Mouse (Mus musculus): ENCODE measurements around the gene Sugp2. TPM values are rescaled to one million over a fixed set of nuclear protein-coding genes. Genes with fewer than 3 reads are reported as not detected.

The Sugp2 gene
- total RNA-seq, 2 experiments from 2014 or later, result 160 to 169 TPM

DNA sequence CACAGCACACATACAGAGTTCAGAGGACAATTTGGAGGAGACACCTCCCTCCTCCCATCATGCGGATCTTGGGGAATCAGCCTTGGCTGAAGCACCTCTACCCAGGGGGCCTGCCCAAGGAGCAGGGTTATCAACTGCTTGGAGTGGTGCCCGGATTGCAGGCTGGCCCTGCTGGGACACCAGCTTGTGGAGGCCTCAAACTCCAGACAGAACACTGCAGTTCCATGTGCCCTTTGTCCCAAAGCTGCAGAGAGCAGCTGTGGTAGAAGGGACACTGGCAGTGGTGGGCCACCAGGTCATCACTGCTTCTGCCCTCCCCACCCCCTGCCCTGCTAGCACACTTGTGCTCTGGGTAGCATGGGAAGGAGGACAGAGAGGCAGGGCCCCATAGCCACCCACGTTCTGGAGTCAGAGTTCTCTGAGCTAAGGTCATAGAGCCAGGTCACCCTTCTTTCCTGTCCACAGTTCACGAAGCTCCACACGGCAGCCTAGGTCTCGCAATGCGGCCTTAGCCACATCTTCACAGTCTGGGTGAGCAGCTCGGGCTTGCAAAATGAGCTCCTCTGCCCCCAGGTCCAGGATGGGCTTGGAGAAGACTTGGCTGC, 13.7 kb upstream of the Sugp2 start:
- intact Hi-C loops (cut with DNase I), result loop anchor here (10.0 kb wide), 1 partner anchor 136 kb away; the partner anchor contains the start of gene Hapln4
- peak; percentile 68 for DNase-seq

DNA sequence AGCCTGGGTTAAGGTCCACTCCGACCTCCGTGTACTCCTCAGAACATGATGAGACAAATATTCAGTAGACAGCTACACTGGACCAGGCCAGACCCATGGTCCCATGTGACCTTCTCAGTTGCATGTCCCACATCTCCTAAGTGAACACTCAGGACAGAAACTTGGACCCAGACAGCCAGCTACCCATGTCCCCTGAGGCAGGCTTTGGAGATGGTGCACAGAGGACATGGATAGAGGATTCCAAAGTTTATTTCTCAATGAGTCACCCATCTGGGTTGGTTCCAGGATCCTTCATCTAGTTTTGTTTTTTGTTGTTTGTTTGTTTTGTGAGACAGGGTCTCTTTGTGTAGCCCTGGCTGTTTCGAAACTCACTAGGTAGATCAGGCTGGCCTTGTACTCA, 13.1 kb upstream of the Sugp2 start:
- intact Hi-C loops (cut with DNase I), result loop anchor here (10.0 kb wide), 1 partner anchor 136 kb away; the partner anchor contains the start of gene Hapln4
- DNase-seq, result no peak

GRCm38 (mm10) chr8:70222041-70222440, 12.0 kb upstream of the Sugp2 start:
- intact Hi-C loops (cut with DNase I), result loop anchor here (10.0 kb wide), 1 partner anchor 137 kb away; the partner anchor contains the start of gene Hapln4
- DNase-seq, result no peak

- intact Hi-C loops (cut with DNase I), result loop anchor here (10.0 kb wide), 1 partner anchor 139 kb away; the partner anchor contains the start of gene Hapln4
- peak; percentile 49 for DNase-seq
Observed at GRCm38 (mm10) chr8:70223341-70223740, 10.7 kb upstream of the Sugp2 start.

- intact Hi-C loops (cut with DNase I), result loop anchor here (10.0 kb wide), 1 partner anchor 143 kb away; the partner anchor contains the start of gene Hapln4
Observed at GRCm38 (mm10) chr8:70227997-70228396, 6.0 kb upstream of the Sugp2 start.

DNA sequence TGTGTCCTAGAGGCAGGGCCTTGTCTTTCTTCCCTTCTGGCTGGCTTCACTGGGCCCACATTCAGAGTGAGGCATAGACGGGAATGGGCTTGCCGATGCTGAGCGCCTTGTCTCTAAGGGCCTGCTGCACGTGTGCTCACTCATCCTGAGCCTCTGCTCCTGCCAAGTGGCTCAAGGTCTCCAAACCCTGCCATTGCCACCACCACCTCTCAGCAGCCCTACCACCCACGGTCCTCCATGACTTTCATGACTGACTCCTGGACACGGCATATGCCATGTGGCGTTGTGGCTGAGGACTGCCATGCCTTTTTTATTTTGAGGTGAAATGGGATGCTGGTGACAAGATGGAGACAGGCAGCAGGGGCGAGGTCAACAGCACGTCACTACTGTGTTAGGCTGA, 3.2 kb upstream of the Sugp2 start:
- no peak for DNase-seq
- intact Hi-C loops (cut with DNase I), result loop anchor here (10.0 kb wide), 1 partner anchor 316 kb away; no protein-coding TSS in a partner anchor

More at GRCm38 (mm10) chr8:70227997-70228396, 6.0 kb upstream of the Sugp2 start:
- peak; percentile 58 for DNase-seq

- intact Hi-C loops (cut with DNase I), result loop anchor here (10.0 kb wide), 1 partner anchor 319 kb away; no protein-coding TSS in a partner anchor
- no peak for DNase-seq
Observed at GRCm38 (mm10) chr8:70233606-70234005, 420 bp upstream of the Sugp2 start.

GRCm38 (mm10) chr8:70234781-70235128, 729 bp downstream of the Sugp2 start:
- no peak for DNase-seq
- intact Hi-C loops (cut with DNase I), result loop anchor here (10.0 kb wide), 1 partner anchor 320 kb away; no protein-coding TSS in a partner anchor

GRCm38 (mm10) chr8:70237842-70238241, 3.8 kb downstream of the Sugp2 start:
- intact Hi-C loops (cut with DNase I), result loop anchor here (10.0 kb wide), 1 partner anchor 323 kb away; no protein-coding TSS in a partner anchor

GRCm38 (mm10) chr8:70240642-70241041, 6.6 kb downstream of the Sugp2 start:
- no peak for DNase-seq
- intact Hi-C loops (cut with DNase I), result no loop called here

More at GRCm38 (mm10) chr8:70237842-70238241, 3.8 kb downstream of the Sugp2 start:
- no peak for DNase-seq

DNA sequence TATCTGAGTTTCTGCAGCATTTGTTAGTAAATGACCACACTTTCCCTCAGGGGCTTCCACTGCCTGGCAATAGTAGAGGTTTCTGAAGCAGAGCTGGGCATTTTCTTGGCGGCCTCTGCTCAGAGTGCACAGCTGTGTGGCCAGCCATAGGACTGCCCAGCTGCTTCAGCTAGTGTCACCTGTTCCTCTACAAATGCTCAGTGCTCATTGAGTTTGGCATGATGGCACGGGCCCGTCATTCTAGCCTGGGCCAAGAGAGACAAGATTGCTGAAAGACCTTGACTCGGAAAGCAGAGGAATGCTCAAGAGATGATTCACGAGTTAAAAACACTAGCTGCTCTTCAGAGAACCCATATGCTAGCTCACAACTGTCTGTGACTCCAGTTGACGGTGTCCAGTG, 12.6 kb downstream of the Sugp2 start:
- DNase-seq, result no peak
- intact Hi-C loops (cut with DNase I), result no loop called here

DNA sequence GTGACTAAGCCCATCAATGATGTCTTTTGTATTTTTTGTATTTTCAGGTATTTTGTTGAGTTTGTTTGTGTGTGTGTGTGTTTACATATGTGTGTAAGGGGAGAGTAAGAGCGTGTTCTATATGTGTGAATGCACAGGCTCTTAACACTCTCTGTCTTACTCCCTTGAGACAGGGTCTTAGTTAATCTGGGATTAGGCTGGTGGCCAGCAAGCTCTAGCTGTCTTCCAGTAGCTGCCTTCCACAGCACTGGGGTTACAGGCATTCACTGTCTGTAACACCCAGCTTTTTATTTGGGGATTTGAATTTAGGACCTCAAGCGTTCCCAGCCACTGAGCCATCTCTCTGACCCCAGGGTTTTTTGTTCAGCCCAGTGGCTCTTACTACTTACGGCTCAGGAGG, 13.8 kb downstream of the Sugp2 start:
- intact Hi-C loops (cut with DNase I), result no loop called here
- DNase-seq, result peak; percentile 41

- intact Hi-C loops (cut with DNase I), result no loop called here
- no peak for DNase-seq
Observed at GRCm38 (mm10) chr8:70254628-70255027, 20.6 kb downstream of the Sugp2 start.

GRCm38 (mm10) chr8:70257456-70257855, 23.4 kb downstream of the Sugp2 start:
- intact Hi-C loops (cut with DNase I), result no loop called here
- DNase-seq, result no peak

DNA sequence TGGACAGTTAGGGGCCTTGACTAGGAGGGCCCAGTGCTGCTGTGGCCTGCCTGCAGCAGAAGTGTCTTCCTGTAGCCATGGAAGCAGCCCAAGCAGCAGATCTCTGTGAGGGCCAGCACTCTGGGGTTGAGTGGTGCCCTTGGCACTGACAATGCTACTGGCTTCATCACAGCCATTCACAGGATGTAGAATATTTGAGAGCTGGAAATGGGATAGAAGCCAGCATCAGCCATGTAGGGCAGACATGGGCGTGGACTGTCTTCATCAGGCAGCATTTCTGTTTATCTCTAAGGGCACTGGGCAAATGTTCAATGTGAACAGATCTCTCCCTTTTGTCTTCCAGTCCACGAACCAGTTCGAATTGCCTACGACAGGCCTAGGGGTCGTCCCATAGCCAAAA, 24.6 kb downstream of the Sugp2 start:
- DNase-seq, result no peak
- intact Hi-C loops (cut with DNase I), result no loop called here

- DNase-seq, result no peak
- intact Hi-C loops (cut with DNase I), result no loop called here
Observed at GRCm38 (mm10) chr8:70259043-70259442, 25.0 kb downstream of the Sugp2 start.

DNA sequence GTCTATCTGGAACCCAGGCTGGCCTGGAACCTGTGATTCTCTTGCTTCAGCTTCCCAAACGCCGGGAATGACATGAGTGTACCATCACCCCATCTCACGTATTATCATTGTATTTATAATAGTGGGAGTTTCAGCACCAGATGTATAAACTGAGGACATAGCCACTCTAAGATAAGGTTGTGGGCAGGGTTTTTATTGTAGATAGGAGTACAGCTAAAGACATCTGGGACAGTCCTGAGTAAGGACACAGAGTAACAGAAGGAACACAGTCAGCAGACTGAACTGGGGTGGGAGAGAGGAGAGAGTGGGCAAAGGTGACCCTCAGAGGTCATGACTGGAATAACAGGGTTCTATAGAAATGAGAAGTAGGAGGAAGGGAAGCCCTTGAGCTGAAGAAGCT, 33.6 kb downstream of the Sugp2 start:
- intact Hi-C loops (cut with DNase I), result no loop called here
- no peak for DNase-seq

- intact Hi-C loops (cut with DNase I), result no loop called here
- DNase-seq, result no peak
Observed at GRCm38 (mm10) chr8:70268311-70268710, 34.3 kb downstream of the Sugp2 start.

DNA sequence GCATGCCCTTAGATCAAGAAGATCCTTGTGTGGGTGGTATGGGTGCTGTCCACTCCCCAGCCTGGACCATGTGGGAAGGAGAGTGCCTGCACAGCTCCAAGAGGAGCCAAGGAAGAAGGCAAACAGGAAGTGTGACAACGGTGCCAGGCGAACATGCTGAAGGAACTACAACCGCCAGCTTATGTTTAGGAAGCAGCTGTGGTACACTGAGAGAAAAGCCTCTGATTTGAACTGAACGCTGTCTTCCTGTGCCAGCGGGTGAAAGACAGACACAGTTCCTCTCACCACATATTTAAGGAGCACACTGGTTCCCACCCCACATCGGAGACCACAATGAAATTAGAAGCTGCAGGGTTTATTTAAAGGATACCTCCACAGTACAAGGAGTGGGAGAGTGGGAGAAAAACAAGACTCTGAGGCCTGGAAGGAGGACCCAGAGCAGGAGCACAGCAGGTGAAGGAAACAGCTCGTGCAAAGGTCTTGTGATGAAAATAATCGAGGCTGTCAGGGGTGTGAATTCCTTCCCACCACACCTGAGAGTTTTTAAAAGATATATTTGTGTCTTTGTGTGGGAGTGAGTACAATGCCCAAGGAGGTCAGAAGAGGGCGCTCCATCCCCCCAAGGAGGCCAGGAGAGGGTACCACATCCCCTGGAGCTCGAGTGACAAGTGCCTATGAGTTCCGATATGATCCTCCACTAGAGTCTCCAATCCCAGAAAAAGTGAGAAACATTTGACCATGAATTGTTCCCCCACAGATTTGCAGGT, 35.0 kb downstream of the Sugp2 start:
- DNase-seq, result peak; percentile 38

GRCm38 (mm10) chr8:70272949-70273348, 38.9 kb downstream of the Sugp2 start:
- no peak for DNase-seq
- intact Hi-C loops (cut with DNase I), result no loop called here

More for the DNA sequence above, 35.0 kb downstream of the Sugp2 start:
- intact Hi-C loops (cut with DNase I), result no loop called here

DNA sequence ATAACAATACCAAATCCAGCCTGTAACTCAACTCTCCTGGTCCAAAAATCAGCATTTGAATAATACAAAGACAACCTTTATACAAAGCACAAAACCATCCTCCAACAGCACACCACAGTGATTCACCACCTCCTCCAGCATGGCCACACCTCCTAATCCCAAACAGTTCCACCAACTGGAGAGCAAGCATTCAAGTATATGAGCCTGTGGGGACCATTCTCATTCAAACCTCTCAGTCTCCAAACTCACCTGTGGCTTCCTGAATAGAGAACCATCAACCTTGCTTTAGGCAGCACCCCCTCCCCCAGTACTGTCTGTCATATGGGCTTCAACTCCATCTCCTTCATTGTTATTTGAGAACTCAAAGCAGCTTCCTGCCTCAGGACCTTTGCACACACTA, 40.3 kb downstream of the Sugp2 start:
- intact Hi-C loops (cut with DNase I), result no loop called here
- no peak for DNase-seq

- DNase-seq, result no peak
- intact Hi-C loops (cut with DNase I), result no loop called here
Observed at GRCm38 (mm10) chr8:70276476-70276875, 42.5 kb downstream of the Sugp2 start.
